Mouse (Mus musculus) CH12.LX (cell line): ENCODE measurements around the gene Fam243.

ENCODE experiments used
- CTCF ChIP-seq, 2 experiments: IDR thresholded peaks in 1 of 2; conservative IDR thresholded peaks in 1 of 2; 2 replicates each; pipeline ENCODE4 v1.5.1; 2011 to 2012; ENCODE audit warnings: low read depth in 2 of 2, low read length in 2 of 2, improper control_type of control experiment in 1 of 2, inconsistent platforms in 1 of 2, mild to moderate bottlenecking in 1 of 2, moderate library complexity in 1 of 2
- E2F4 ChIP-seq: IDR thresholded peaks from 2 replicates; pipeline ENCODE4 v1.6.1; 2011; ENCODE audit warnings: low read depth, low read length, improper control_type of control experiment; ENCODE audit not compliant: insufficient replicate concordance
- EP300 ChIP-seq: IDR thresholded peaks from 2 replicates; pipeline ENCODE4 v1.6.1; 2011; ENCODE audit warnings: low read length, improper control_type of control experiment
- JUND ChIP-seq: conservative IDR thresholded peaks from 2 replicates; pipeline ENCODE4 v1.6.1; 2011; ENCODE audit warnings: low read depth, low read length, improper control_type of control experiment
- POLR2A ChIP-seq: IDR thresholded peaks from 2 replicates; pipeline ENCODE4 v1.6.1; 2011; ENCODE audit warnings: low read depth, mild to moderate bottlenecking, improper control_type of control experiment, low read length
- SMC3 ChIP-seq: IDR thresholded peaks from 2 replicates; pipeline ENCODE4 v1.6.1; 2011; ENCODE audit warnings: low read depth, low read length, improper control_type of control experiment
- ZC3H11A ChIP-seq: IDR thresholded peaks from 2 replicates; pipeline ENCODE4 v1.6.1; 2012; ENCODE audit warnings: low read depth, mild to moderate bottlenecking, inconsistent platforms, low read length, improper control_type of control experiment
- ZMIZ1 ChIP-seq: IDR thresholded peaks from 2 replicates; pipeline ENCODE4 v1.6.1; 2012; ENCODE audit warnings: low read depth, mild to moderate bottlenecking, inconsistent platforms, low read length, improper control_type of control experiment

- no peak for TF ChIP-seq E2F4
- TF ChIP-seq CTCF (conservative IDR thresholded peaks at IDR 0.05 in 1 of 2, IDR thresholded peaks at IDR 0.05 in 1 of 2; ENCODE audit: low read depth in 2 of 2, low read length in 2 of 2): no peak
- TF ChIP-seq SMC3: no peak
- TF ChIP-seq POLR2A: no peak
- TF ChIP-seq EP300: peak; percentile 40; the same call in 1 of the 2 replicates
- TF ChIP-seq ZC3H11A: no peak
- TF ChIP-seq JUND: no peak
- TF ChIP-seq ZMIZ1: no peak
Observed at GRCm38 (mm10) chr16:92357566-92357965, 36.3 kb upstream of the Fam243 start.
